Mouse (Mus musculus): Measurements from ENCODE around the gene Epo. TPM values are rescaled to one million over a fixed set of nuclear protein-coding genes. Genes with fewer than 3 reads are reported as not detected.

Epo gene
- total RNA-seq (2023), result not detected

GRCm38 (mm10) chr5:137533117-137533827, at the start of gene Epo, which contains the start of gene Gnb2:
TSS of gene Epo (minus strand) at chr5:137533242.
TSS of gene Gnb2 (minus strand) at chr5:137533510.

DNA sequence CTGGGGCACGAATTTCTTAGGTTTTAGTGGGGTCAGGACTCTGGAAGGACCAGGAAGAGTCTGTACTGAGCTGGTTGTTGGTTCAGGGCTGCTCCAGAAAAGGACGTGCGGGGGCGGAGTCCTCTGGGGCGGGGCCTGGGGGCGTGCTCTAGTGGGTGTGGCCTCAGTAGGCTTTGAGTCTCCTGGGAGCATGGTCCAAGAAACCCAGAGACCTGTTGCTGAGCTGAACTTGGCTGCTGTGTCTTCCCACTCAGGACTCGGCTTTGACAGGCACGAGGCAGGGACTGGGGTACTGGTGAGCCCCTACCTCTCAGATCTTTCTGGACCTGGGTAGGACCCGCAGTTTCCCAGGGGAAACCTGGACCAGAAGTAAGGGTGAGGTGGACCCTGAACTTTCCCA, 36.6 kb upstream of the Epo start, which contains the start of gene Tfr2:
Tfr2 (plus strand) TSS at position 176 of the 400 bp plus-strand sequence.

DNA sequence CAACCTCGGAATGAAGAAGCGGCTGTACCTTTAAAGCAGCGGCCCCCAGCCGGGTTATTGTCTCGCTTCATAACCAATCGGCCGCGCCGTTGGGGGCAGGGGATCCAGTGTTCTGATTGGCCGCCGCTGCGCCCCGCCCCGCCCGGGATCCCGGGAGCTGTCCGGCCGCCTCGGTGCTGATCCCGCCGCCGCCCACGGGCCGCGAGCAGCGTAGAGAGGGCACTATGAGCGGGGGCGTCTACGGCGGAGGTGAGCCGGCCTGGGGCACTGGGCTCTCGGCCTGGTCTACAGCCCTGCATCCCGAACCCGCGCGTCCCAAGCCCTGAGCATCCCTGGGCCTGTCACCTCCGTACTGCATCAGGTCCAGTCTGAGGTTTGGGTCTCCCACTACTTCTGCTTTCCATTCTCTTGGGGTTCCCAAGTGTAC, 20.4 kb upstream of the Epo start, which contains the start of gene Actl6b:
Actl6b (plus strand) TSS at position 107 of the 427 bp plus-strand sequence.

DNA sequence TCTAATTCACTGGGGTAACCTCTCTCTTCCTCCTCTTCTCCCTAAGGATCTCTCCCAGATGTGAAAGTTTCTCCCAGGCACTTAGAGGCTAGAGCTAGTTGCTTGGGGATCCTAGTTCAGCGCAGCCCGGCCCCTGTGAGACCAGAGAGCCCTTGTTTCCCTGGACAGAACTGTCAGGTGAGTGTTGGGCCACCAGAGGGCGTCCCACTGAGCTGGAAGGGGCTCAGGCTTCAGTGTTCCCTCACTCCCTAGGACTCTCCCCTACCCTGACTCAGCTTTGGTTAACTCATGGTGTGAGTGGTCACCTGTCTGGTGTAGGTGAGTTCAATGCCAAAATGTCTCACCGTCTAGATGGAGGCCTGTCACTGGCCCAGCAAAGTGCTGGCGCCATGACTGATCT, 14.6 kb downstream of the Epo start, which contains the start of gene Gigyf1:
Gigyf1 (plus strand) TSS at position 113 of the 400 bp plus-strand sequence.

DNA sequence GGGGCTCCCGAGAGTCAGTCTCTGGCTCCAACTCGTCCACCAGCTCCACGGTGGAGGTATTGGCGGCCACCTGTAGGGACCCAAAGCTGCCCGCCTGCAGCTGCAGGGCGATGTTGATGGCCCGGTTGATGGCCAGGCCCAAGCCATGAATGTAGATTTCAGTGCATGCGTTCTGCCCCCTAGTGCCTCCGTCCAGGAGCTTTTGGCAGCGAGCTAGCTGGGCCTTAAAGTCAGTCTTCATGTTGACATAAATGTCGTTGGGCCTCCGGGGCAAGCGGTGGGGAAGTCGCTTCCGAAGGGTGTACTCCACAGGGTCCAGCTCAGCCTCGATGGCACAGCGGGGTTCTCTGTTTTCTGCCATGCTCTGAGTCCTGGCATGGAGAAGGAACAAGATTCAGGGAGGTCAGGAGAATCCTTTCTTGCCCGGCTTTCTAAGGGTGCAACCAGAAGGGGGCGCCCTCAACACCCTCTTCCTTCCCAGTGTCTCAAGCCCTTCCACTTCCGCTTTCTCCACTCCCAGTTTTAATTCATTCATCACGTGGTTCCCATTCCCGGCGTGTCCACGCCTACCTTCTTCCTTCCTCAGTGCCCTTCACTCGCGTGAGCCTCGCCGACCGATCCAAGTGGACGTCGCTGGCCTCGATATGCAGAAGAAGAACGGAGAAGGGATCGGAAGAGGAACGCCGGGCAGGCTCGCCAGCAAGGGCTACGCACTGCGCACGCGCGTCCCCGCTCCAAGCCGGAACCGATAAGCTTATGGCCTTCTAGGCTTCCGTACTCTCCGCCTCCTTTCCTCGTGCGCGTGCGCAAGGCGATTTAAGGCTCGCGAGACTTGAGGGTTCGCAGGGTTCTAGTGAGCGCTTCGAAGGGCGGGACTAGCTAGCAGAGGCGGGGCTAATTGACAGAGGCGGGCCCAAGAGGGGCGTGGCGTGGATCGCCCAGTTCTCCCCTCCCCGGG, 31.1 kb downstream of the Epo start, which contains the start of gene Pop7:
Pop7 (minus strand) TSS at position 810 of the 958 bp plus-strand sequence.

GRCm38 (mm10) chr5:137476964-137477363, 56.1 kb downstream of the Epo start, which contains the start of gene Zan:
TSS of gene Zan (minus strand) at chr5:137477064.

Other genes starting within 250 kb of the Epo start
- gene Ache, start 245.7 kb downstream of the Epo start, total RNA-seq (2023), result 1 to 10 TPM; 2.9 to 9.9 TPM
- 1 to 10 TPM; 3.0 to 3.9 TPM for gene Ufsp1, start 238.6 kb downstream of the Epo start, total RNA-seq (2023)
- 100 to 1,000 TPM; 207 to 230 TPM for gene Srrt, start 225.6 kb downstream of the Epo start, total RNA-seq (2023)
- gene Trip6, start 218.8 kb downstream of the Epo start, total RNA-seq (2023), result 1 to 10 TPM; 7.5 to 10.0 TPM
- gene Slc12a9, start 199.6 kb downstream of the Epo start, total RNA-seq (2023), result 10 to 100 TPM; 36.7 to 37.4 TPM
- gene Ephb4, start 183.1 kb downstream of the Epo start, total RNA-seq (2023), result under 1 TPM; 0.13 to 0.20 TPM
- gene Zan, start 56.2 kb downstream of the Epo start, total RNA-seq (2023), result under 1 TPM; 0.07 to 0.18 TPM
- 10 to 100 TPM; 13.8 to 20.5 TPM for gene Pop7, start 30.7 kb downstream of the Epo start, total RNA-seq (2023)
- 10 to 100 TPM; 45.4 to 47.4 TPM for gene Gigyf1, start 14.7 kb downstream of the Epo start, total RNA-seq (2023)
- gene Gnb2, start 268 bp upstream of the Epo start, total RNA-seq (2023), result 100 to 1,000 TPM; 919 to 975 TPM
- not detected for gene Actl6b, start 20.3 kb upstream of the Epo start, total RNA-seq (2023)
- 1 to 10 TPM; 3.9 to 5.5 TPM for gene Tfr2, start 36.6 kb upstream of the Epo start, total RNA-seq (2023)
- 10 to 100 TPM; 47.6 to 59.4 TPM for gene Mospd3, start 67.8 kb upstream of the Epo start, total RNA-seq (2023)
- under 1 TPM; 0.58 to 0.62 TPM for gene Pcolce, start 80.5 kb upstream of the Epo start, total RNA-seq (2023)
- gene Fbxo24, start 95.8 kb upstream of the Epo start, total RNA-seq (2023), result under 1 TPM; 0.22 to 0.38 TPM
- 100 to 1,000 TPM; 231 to 234 TPM for gene Lrch4, start 95.9 kb upstream of the Epo start, total RNA-seq (2023)
- gene Gm20605, start 95.9 kb upstream of the Epo start, total RNA-seq (2023), result 10 to 100 TPM; 43.2 to 44.0 TPM
- gene Sap25, start 108.1 kb upstream of the Epo start, total RNA-seq (2023), result 10 to 100 TPM; 63.8 to 70.2 TPM
- under 1 TPM in 1 of 2 experiments, not detected in 1; 0.33 TPM for gene Irs3, start 112.5 kb upstream of the Epo start, total RNA-seq (2023)
- 10 to 100 TPM; 24.1 to 25.5 TPM for gene Agfg2, start 151.5 kb upstream of the Epo start, total RNA-seq (2023)
- 1 to 10 TPM in 1 of 2 experiments, under 1 TPM in 1; 0.60 to 1.1 TPM for gene Nyap1, start 208.4 kb upstream of the Epo start, total RNA-seq (2023)
- 100 to 1,000 TPM; 304 to 318 TPM for gene Tsc22d4, start 212.5 kb upstream of the Epo start, total RNA-seq (2023)
- gene Ppp1r35, start 245.6 kb upstream of the Epo start, total RNA-seq (2023), result 10 to 100 TPM; 29.2 to 34.9 TPM